Mouse (Mus musculus) brown adipose tissue, adult 24 weeks (tissue): ENCODE data around the gene Scd1. TPM values are rescaled to one million over a fixed set of nuclear protein-coding genes. Genes with fewer than 3 reads are reported as not detected.
A peak's percentile ranks its signal among the peaks of the same experiment; 100 is the strongest.
"Not testable (repeated sequence)": the region's sequence is repeated elsewhere in the genome, so short reads cannot be mapped to it uniquely, and the experiment has no call there.

ENCODE experiments used
- H3K27ac ChIP-seq: fragments of 200-500 bp; replicated peaks from 2 replicates; pipeline ENCODE4 v1.5.1; 2012; ENCODE audit warnings: low read depth, mild to moderate bottlenecking, low read length
- H3K4me1 ChIP-seq: fragments of 200-500 bp; 2 replicates; pipeline ENCODE4 v1.6.1; 2012; ENCODE audit warnings: low read length, mixed read lengths; ENCODE audit not compliant: control insufficient read depth, insufficient read depth, insufficient read length
- H3K4me3 ChIP-seq: fragments of 200-500 bp; 2 replicates; pipeline ENCODE4 v1.5.1; 2012; ENCODE audit warnings: low read depth, mild to moderate bottlenecking, low read length, moderate library complexity; ENCODE audit not compliant: insufficient read depth
- polyA plus RNA-seq: library from polyadenylated mRNA; stranded (reverse); fragments of >200 nt; gene quantifications from 2 replicates; pipeline ENCODE4 v1.2.4, GENCODE M21; 2012; ENCODE audit not compliant: missing spikeins, insufficient read depth, insufficient read length

The Scd1 gene
- polyA plus RNA-seq, 1 experiment = 38,636 TPM

DNA sequence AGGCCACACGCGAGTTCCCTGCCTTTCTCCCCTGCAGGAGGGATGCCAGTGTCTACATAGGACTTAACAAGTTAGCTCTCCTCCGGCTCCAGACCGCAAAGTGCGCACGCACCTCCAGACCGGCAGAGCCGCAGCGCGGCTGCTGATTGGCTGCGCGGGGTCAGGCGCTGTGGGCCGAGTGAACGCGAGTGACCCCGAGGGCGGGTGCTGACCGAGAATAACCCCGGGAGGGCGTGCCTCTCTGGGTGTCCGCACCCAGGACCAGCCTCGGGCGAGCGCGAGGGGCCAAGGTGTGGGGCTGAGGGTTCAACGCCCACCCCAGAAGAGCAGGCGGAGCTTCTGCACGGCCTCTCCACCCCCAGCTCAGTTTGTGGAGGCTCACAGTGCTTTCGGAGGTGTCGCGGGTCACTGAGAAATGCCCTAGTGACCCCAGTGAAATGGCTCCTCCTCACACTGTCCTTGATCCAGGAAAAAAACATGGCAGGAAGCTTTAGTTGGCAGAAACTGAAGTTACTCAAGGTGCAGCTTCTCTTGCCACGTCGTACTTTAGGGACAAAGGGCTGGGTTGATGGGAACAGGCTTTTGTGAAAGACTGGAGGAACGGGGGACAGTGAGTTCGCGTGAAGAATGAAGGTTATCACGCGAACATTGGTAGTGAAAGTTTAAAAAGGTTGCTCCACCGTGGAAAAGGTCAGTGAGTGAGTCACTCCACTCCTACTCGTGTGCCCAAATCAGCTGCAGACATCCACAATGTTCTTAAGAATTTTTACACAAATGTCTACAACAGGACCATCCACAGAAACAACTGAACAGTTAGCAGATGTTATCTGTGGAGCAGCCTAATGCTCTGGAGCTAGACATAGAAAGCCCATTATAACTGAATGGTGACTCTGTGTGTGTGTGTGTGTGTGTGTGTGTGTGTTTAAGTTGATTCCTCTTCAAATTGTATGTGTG, 18.9 kb downstream of the Scd1 start:
- Histone ChIP-seq H3K4me1 (peaks cover 7% of the 10 kb centered on the region; the same call in 1 of the 2 replicates), H3K27ac (peak overlapping the region; percentile 89), H3K4me3 (peak overlapping the region; percentile 65)

DNA sequence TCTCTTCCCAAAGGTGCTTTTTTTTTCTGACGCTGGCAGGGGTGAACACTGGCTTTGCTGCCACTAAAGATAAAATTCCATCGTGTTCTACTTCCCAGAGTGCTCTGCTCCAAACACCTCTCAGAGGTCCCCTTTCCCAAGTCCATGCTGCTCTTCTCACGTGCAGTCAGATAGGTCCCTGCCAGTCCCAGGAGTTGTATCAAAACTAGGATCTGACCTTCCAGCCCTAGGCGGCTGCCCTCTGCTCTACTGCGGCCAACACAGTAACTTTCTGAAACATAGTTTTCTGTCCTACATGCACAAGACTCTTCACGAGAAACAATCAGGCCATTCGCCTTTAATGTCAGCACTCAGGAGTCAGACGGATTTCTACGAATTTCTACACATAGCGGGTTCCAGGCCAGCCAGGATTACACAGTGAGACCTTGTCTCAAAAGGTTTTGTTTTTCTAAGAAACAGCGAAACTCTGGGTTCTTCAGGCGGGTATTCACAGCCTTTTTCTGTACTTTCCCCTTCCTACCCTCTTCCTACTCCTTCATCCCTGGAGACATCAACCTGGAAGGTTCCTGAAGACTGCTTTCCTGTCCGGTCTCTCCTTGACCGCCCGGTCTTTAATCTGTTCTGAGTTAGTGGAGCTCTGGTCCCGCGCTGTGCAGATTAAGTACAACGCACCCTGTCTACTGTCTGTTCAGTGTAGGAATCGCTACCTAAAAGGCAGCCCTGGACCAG, 19.8 kb downstream of the Scd1 start:
- H3K27ac ChIP-seq = peak overlapping the region; percentile 78
- H3K4me3 ChIP-seq = peak overlapping the region; percentile 65
- H3K4me1 ChIP-seq = peaks cover 7% of the 10 kb centered on the region; the same call in 1 of the 2 replicates

DNA sequence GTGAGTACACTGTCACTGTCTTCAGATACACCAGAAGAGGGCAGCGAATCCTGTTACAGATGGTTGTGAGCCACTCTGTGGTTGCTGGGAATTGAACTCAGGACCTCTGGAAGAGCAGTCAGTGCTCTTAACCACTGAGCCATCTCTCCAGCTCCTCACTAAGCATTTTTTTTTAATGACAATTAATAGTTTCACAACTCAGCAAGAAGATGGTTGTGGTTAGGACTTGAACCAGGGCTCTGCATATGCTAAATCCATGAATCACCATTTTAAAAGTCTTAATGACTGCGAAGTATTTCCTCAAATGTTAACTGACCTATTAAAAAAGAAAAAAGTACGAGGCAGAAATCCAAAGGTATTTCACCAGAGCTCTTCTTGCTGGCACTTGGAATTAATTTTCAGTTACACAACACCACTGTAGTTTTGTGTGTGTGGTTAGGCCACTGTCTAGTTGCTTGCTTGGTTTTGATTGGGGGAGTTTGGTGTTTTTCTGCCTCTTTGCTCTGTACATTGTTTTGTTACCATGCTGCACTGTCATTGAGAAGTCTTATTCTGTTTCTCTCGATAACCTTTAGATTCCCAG, 20.5 kb downstream of the Scd1 start:
- Histone ChIP-seq H3K4me3 (no peak overlapping the region), H3K4me1 (peaks cover 7% of the 10 kb centered on the region; the same call in 1 of the 2 replicates), H3K27ac (no peak overlapping the region; the same call in 1 of the 2 replicates)

DNA sequence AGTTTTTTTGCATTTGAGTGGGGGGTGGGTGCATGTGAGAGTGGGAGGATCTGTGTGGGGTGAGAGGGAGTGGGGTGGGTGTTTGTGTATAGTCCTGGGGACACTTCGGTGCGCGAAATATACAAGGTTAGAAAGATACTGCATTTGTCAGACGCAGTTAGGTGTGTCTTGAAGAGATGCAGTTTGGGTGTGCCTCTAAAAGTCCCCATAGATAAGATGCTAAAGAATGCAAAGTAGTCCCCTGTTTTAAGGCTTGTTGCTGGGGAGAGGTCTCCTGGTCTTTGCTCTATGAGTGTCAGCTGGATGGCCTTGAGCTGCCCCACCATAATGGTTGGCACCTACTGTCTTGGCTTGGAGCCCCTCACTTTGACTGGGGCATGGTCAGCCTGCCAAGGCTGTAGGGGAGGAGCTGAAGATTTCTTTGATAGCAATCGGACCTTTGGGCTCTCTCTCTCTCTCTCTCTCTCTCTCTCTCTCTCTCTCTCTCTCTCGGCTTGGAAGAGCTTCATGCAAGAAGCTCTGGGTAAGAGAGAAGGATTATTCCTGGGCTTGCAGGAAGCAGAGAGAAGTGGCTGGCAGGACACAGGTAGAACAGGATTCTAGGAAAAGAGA, 21.7 kb downstream of the Scd1 start:
- no peak overlapping the region for H3K27ac ChIP-seq
- H3K4me3 ChIP-seq = no peak overlapping the region
- peaks cover 7% of the 10 kb centered on the region; the same call in 1 of the 2 replicates for H3K4me1 ChIP-seq

DNA sequence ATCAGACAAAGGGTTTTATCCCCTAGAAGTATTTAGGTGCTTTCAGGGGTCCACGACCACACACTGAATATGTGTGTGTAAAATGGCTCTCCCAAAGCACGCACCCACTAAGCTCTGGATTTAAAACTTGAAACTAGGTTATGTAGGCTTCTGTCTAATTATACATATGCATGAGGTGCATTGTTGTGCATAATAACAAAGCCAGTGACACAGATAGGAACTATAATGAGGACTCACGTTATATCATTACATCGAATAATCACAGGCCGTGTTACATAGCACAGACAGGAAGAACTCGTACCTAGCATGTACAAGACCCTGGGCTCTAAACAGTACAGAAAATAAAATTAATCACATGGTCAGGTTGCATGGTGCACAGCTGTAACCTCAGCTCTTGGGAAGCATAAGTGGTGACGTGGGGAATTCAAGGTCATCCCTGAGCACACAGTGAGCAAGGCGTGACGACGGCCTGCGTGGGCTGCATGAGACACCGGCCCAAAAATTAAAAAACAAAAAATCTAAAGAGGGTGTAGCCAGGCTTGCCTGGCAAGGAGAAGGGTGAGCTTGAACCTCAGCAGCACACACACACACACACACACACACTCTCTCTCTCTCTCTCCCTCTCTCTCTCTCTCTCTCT, 24.9 kb downstream of the Scd1 start:
- Histone ChIP-seq H3K27ac (no peak overlapping the region), H3K4me1 (peaks cover 2% of the 10 kb centered on the region; the same call in 1 of the 2 replicates), H3K4me3 (no peak overlapping the region)

DNA sequence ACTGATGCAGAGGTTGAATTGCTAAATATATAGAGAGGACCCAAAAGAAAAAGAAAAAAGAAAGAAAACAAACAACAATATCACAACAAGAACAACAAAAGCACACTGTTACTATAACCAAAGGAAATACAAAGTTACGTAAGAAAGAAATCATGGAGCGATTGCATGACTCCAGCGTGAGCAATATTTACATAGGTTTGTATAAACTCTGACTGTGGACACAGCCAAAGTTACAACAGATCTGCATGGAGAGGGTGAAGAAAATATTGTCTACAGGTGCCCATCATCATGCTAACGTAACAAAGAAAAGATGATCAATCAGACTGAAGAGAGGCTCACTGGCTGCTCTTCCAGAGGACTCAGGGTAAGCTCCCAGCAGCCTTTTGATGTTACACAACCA, 27.6 kb downstream of the Scd1 start:
- H3K27ac ChIP-seq = no peak overlapping the region
- H3K4me3 ChIP-seq = no peak overlapping the region

DNA sequence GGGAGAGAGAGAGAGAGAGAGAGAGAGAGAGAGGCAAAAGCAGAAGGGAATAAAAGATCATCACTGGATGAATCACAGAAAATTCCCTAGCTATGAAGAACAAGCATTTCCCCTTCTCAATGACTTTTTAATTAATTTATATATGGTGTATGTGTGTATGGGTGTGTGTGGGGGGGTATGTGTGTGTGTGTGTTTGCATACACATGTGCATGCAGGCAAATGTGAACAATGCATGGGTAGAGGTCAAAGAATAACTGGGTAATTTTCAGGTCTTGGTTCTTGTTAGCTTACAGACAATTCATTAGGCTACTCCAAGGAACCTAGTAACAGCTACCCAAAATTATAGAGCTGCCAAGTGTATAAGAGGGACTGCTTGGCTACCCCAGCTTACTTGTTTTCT, 28.6 kb downstream of the Scd1 start:
- Histone ChIP-seq H3K4me3 (no peak overlapping the region), H3K27ac (no peak overlapping the region), H3K4me1 (no peaks in the 10 kb centered on the region)

More for the DNA sequence above, 27.6 kb downstream of the Scd1 start:
- H3K4me1 ChIP-seq = no peaks in the 10 kb centered on the region

DNA sequence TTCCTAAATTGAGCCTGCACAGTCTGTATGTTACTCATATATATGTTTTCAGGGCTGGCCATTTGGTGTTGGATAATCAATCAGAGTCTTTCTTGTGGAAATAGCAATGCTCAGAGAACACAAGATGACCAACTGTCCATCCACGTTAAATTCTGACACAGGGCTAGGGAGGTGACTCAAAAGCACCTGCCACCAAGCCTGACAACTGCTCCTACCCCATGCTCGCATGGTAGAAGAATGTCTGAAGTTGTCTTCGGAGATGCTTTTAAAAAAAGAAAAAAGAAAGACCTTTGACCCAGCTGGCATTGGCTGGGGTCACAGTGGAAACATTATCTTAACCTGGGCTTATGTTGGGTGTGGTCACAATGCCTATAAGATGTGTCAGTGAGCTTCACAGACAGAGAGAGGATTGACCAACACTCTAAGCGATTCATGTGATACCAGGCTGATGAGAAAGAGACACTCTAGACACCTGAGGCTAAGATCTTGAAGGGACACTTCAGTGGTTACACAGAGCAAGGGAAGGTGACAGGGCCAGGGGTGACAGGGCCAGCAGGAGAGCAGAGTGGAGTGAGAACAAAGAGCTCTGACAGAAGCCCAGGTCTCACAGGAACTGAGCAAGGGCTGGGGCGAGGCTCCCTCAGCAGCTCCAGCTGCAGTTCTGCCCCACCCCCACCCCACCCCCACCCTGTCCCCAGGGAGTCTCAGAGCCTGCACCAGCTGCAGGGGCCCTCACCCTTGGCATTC, 29.9 kb downstream of the Scd1 start:
- H3K4me3 ChIP-seq = no peak overlapping the region
- H3K4me1 ChIP-seq = no peaks in the 10 kb centered on the region
- H3K27ac ChIP-seq = no peak overlapping the region

DNA sequence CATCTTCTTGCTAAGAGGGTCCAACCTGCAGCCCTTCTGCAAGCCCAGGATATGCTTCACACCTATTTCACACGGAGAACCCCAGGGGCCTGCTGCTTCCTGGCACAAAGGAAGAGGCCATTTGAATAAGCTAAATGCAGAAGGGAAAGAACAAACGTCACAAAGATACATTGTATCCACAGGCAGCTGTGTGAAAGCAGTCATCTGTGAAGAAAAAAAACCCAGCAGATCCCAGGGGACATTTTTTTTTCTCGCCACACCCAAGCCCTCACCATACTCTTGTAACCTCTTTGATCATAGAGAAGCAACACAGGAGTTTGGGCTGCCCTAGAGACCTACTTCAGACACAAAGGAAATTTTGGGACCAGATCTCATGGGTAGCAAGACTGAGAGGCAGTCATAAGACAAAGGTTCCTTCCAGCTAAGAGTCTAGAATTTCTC, 31.1 kb downstream of the Scd1 start:
- Histone ChIP-seq H3K27ac (no peak overlapping the region), H3K4me3 (no peak overlapping the region), H3K4me1 (no peaks in the 10 kb centered on the region)

DNA sequence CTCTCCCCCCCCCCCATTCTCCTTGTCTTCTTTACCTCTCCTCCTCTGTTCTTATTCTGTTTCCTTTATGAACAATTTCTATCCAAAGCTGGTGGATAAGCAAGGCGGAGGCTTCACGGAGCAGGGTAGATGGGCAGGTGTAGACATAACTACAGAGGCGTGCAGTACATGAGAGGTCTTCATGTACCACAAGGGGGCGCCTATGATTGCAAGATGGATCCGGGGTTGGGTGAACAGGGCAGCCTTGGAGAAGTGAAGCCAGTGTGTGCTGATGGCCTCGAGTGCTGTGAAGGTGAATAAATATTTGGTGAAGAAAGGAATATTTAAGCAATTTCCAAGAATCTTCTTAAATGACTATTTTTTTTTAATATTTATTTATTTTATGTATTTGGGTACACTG, 34.7 kb downstream of the Scd1 start:
- Histone ChIP-seq H3K27ac (no peak overlapping the region), H3K4me1 (no peaks in the 10 kb centered on the region), H3K4me3 (no peak overlapping the region)

DNA sequence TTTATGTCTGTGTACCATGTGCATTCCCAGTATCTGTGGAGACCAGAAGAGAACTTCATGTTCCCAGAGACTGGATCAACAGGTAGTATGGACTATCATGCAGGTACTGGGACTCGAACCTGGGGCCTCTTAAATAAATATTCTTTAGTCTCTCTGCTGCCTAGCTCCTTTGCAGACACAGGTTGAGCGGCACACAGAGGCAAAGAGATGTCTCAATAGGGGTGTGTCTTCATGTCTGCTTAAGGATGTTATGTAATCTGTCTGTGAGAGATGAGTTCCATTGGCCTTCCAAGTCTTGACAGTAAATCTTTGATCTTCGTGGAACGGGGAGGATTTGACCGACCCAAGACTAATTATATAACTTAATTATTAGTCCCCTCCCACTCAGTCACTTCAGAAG, 37.4 kb downstream of the Scd1 start:
- Histone ChIP-seq H3K4me1 (no peaks in the 10 kb centered on the region), H3K27ac (no peak overlapping the region), H3K4me3 (no peak overlapping the region)

DNA sequence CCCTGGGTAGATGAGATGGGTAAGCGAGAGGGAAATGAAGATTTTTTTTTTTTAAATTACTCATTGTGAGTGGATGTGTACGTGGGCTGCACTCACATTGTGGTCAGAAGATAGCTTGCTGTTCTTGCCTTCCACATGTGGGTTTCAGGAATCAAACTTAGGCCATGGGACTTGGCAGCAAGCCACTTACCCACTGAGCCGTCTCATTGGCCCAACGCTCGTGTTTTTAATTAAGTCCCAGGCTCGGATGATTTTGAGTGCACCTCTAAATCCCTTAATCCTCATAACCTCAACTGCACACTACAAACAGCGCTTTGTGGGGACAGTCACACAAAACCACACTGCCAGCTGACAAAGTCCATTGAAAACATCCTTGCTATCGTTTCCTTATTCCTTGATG, 38.3 kb downstream of the Scd1 start:
- Histone ChIP-seq H3K4me1 (no peaks in the 10 kb centered on the region), H3K4me3 (no peak overlapping the region), H3K27ac (no peak overlapping the region)

DNA sequence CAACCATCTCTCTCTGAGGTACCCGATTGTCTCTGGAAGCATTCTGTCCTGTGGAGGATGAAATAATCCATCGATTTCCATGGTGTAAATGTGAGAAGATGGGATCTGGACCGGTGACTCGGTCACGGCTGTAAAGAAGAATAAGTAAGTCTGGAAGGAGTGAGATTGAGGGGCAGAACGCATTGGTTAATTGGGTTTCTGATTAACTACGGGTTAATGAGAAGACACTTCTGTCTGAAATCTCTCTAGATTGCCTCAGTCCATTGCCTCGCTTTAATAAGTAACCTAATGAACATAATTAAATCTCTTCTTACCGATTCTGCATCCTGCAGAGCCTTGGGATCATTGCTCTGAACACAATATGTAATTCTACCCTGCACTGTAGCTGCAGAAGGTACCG, 40.6 kb downstream of the Scd1 start:
- not testable (repeated sequence) for H3K4me1 ChIP-seq, H3K27ac ChIP-seq, H3K4me3 ChIP-seq

DNA sequence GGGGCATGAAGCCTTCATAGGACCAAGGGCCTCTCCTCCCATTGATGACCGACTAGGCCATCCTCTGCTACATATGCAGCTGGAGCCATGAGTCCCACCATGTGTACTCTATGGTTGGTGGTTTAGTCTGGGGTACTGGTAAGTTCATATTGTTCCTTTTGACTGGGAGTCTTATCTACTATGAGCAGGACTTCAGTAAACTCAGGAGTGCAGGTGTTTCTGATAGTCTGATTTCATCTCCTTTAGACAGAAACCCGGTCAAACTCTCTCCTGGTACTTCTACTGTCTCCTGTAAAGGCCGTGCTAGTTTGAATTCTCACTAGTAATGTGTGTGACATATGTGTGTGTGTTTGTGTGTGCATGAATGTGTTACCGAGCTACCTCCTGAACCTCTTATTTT, 41.9 kb downstream of the Scd1 start:
- Histone ChIP-seq H3K4me1 (no peaks in the 10 kb centered on the region), H3K27ac (no peak overlapping the region), H3K4me3 (no peak overlapping the region)
